Mouse (Mus musculus) stomach, embryonic 14.5 days (tissue): ENCODE measurements around the gene Mag. TPM values are rescaled to one million over a fixed set of nuclear protein-coding genes. Genes with fewer than 3 reads are reported as not detected.

Source experiments
- polyA plus RNA-seq: library from polyadenylated mRNA; unstranded; fragments of >200 nt; fragmentation: Nextera tagmentation; extraction: Ambion mirVana; gene quantifications from 2 replicates; pipeline ENCODE4 v1.2.1, GENCODE M21; 2014

The Mag gene
- polyA plus RNA-seq, 1 experiment from 2014 or later = 0.10 TPM

Other genes starting within 250 kb of the Mag start
- gene Haus5, start 249.9 kb downstream of the Mag start, polyA plus RNA-seq = 48.5 and 50.5 TPM in 2 replicates
- gene Pmis2, start 243.3 kb downstream of the Mag start, polyA plus RNA-seq = not detected in 2 replicates
- 0.91 and 2.0 TPM in 2 replicates for gene 2200002J24Rik, start 215.9 kb downstream of the Mag start, polyA plus RNA-seq
- gene Atp4a, start 202.7 kb downstream of the Mag start, polyA plus RNA-seq = 1.8 and 2.3 TPM in 2 replicates
- 210 and 215 TPM in 2 replicates for gene Tmem147, start 185.3 kb downstream of the Mag start, polyA plus RNA-seq
- gene Gapdhs, start 171.2 kb downstream of the Mag start, polyA plus RNA-seq = 0.29 and 0.74 TPM in 2 replicates
- gene Sbsn, start 163.4 kb downstream of the Mag start, polyA plus RNA-seq = 0.91 and 1.1 TPM in 2 replicates
- gene Dmkn, start 151.1 kb downstream of the Mag start, polyA plus RNA-seq = 5.9 and 14.6 TPM in 2 replicates
- gene Krtdap, start 127.0 kb downstream of the Mag start, polyA plus RNA-seq = 9.2 and 20.2 TPM in 2 replicates
- gene Ffar2, start 91.1 kb downstream of the Mag start, polyA plus RNA-seq = 0.55 and 3.4 TPM in 2 replicates
- gene Ffar3, start 58.7 kb downstream of the Mag start, polyA plus RNA-seq = 0.41 TPM in 1 of 2 replicates, not detected in the other
- gene Ffar1, start 53.3 kb downstream of the Mag start, polyA plus RNA-seq = not detected in 2 replicates
- gene Cd22, start 34.5 kb downstream of the Mag start, polyA plus RNA-seq = 0.35 and 0.80 TPM in 2 replicates
- not detected in 2 replicates for gene Hamp2, start 9.8 kb upstream of the Mag start, polyA plus RNA-seq
- not detected in 2 replicates for gene Hamp, start 29.2 kb upstream of the Mag start, polyA plus RNA-seq
- gene Usf2, start 41.9 kb upstream of the Mag start, polyA plus RNA-seq = 21.4 and 29.1 TPM in 2 replicates
- gene Lsr, start 58.6 kb upstream of the Mag start, polyA plus RNA-seq = 70.5 and 79.5 TPM in 2 replicates
- 6.4 and 7.1 TPM in 2 replicates for gene Fam187b, start 58.9 kb upstream of the Mag start, polyA plus RNA-seq
- gene Fxyd5, start 127.6 kb upstream of the Mag start, polyA plus RNA-seq = 19.9 and 20.2 TPM in 2 replicates
- gene Fxyd7, start 136.6 kb upstream of the Mag start, polyA plus RNA-seq = 35.7 and 42.2 TPM in 2 replicates
- 86.7 and 99.3 TPM in 2 replicates for gene Fxyd1, start 142.3 kb upstream of the Mag start, polyA plus RNA-seq
- gene Lgi4, start 144.5 kb upstream of the Mag start, polyA plus RNA-seq = 0.78 and 1.7 TPM in 2 replicates
- 458 and 479 TPM in 2 replicates for gene Fxyd3, start 161.8 kb upstream of the Mag start, polyA plus RNA-seq
- 23.0 TPM in 2 replicates for gene Hpn, start 200.4 kb upstream of the Mag start, polyA plus RNA-seq
- 1.2 and 1.4 TPM in 2 replicates for gene Scn1b, start 212.1 kb upstream of the Mag start, polyA plus RNA-seq
- gene Gramd1a, start 241.0 kb upstream of the Mag start, polyA plus RNA-seq = 62.1 and 63.1 TPM in 2 replicates